Mouse (Mus musculus): ENCODE results near the gene Nat8f1.
"Not testable (repeated sequence)": the region's sequence is repeated elsewhere in the genome, so short reads cannot be mapped to it uniquely, and the experiment has no call there.

- not testable (repeated sequence) for TF ChIP-seq EP300, CTCF (IDR thresholded peaks at IDR 0.05; ENCODE audit: low read depth)
These were observed 16.7 kb downstream of the Nat8f1 start for GRCm38 (mm10) chr6:85898596-85899475.

Data from liver, embryonic 14.5 days (tissue).